Mouse (Mus musculus) limb, embryonic 14.5 days (tissue): Measurements from ENCODE around the gene Prdm16. TPM values are rescaled to one million over a fixed set of nuclear protein-coding genes. Genes with fewer than 3 reads are reported as not detected.
A peak's percentile ranks its signal among the peaks of the same experiment; 100 is the strongest.

Source experiments
- ATAC-seq: fragments of 200-750 bp; cut with Nextera tagmentation; 2 replicates; pipeline ENCODE4 v1.8.0; 2017; ENCODE audit warnings: low read depth, moderate number of reproducible peaks, moderate TSS enrichment; ENCODE audit not compliant: low FRiP score
- DNase-seq: peaks from one replicate; pipeline ENCODE4 v3.0.0-alpha.2; 2015; ENCODE audit warnings: low spot score
- H3K27ac ChIP-seq: fragments of 300-500 bp; sonication (generic); replicated peaks from 2 replicates; pipeline ENCODE4 v1.5.1; 2014; ENCODE audit warnings: low read depth, mild to moderate bottlenecking, low read length, moderate library complexity, mixed read lengths
- H3K27me3 ChIP-seq: fragments of 300-500 bp; sonication (generic); 2 replicates; pipeline ENCODE4 v1.6.1; 2014; ENCODE audit warnings: low read length, mixed read lengths; ENCODE audit not compliant: control insufficient read depth, insufficient read depth
- H3K36me3 ChIP-seq: fragments of 300-500 bp; sonication (generic); 2 replicates; pipeline ENCODE4 v1.6.1; 2014; ENCODE audit warnings: mild to moderate bottlenecking, low read length, moderate library complexity, mixed read lengths; ENCODE audit not compliant: control insufficient read depth, insufficient read depth
- H3K4me1 ChIP-seq: fragments of 300-500 bp; sonication (generic); 2 replicates; pipeline ENCODE4 v1.6.1; 2014; ENCODE audit warnings: antibody characterized with exemption, low read length, mixed read lengths; ENCODE audit not compliant: control insufficient read depth, insufficient read depth
- H3K4me2 ChIP-seq: fragments of 300-500 bp; sonication (generic); replicated peaks from 2 replicates; pipeline ENCODE4 v1.6.1; 2014; ENCODE audit warnings: low read depth, mild to moderate bottlenecking, low read length, moderate library complexity; ENCODE audit not compliant: severe bottlenecking
- H3K4me3 ChIP-seq: fragments of 300-500 bp; sonication (generic); replicated peaks from 2 replicates; pipeline ENCODE4 v1.5.1; 2014; ENCODE audit warnings: low read length
- H3K9ac ChIP-seq: fragments of 300-500 bp; sonication (generic); 2 replicates; pipeline ENCODE4 v1.6.1; 2014; ENCODE audit warnings: mild to moderate bottlenecking, low read depth, low read length, moderate library complexity; ENCODE audit not compliant: severe bottlenecking
- H3K9me3 ChIP-seq: fragments of 300-500 bp; sonication (generic); 2 replicates; pipeline ENCODE4 v1.6.1; 2016; ENCODE audit warnings: low read length; ENCODE audit not compliant: control insufficient read depth
- POLR2A ChIP-seq: fragments of 200-500 bp; IDR thresholded peaks from 2 replicates; pipeline ENCODE4 v1.8.0; 2012; ENCODE audit warnings: inconsistent platforms, mild to moderate bottlenecking, moderate library complexity, borderline replicate concordance; ENCODE audit not compliant: insufficient read depth, insufficient read length; ENCODE audit errors: extremely low read depth
- WGBS: fragments of 180-500 bp; shearing (Covaris S2); extraction: QIAGEN DNeasy Blood & Tissue Kit; methylation state at CpG from one replicate; pipeline ENCODE4 v1.1.7; 2014; 5-methylcytosine and 5-hydroxymethylcytosine counted together
- polyA plus RNA-seq, 2 experiments: library from polyadenylated mRNA; depleted of rRNA in 1 of 2; stranded (reverse) in 1 of 2; unstranded in 1 of 2; fragments of >200 nt; fragmentation: Nextera tagmentation in 1 of 2; extraction: Ambion mirVana in 1 of 2; gene quantifications; 2 replicates each; pipeline versions ENCODE4 v1.2.1 to v1.2.3; 2012 to 2014

Prdm16 gene
- polyA plus RNA-seq, 2 experiments: 11.7 to 25.6 TPM

DNA sequence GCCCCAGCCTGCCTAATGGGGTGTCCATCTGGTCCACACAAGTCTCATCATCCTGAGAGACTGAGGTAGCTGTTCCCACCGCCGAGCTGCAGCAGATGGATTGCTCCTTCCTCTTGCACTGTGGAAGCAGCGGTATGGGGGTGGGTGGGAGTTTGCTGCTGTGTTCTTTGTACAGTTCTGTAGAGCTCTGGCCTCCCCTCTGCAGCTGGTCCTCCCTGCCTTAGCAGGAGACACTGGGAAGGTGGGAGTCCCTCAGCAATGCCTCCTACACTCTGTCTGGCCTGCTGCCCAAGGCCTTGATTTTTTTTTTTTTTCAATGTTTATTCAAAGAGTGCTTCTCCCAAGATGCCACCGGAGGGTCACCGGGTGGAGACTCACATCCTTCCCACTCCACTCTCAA is 235.3 kb downstream of the Prdm16 start:
- H3K27ac ChIP-seq: no peak overlapping the region
- no peaks in the 10 kb centered on the region for H3K36me3 ChIP-seq
- no peak for TF ChIP-seq POLR2A
- ATAC-seq: 0 out of 2 replicates have a peak, but pooled peaks have one; percentile 32
- no peaks in the 10 kb centered on the region for H3K9me3 ChIP-seq
- no peaks in the 10 kb centered on the region for H3K27me3 ChIP-seq
- H3K9ac ChIP-seq: no peak overlapping the region
- no peak for DNase-seq
- WGBS: 80% methylated on average over 5 of the region's 5 CpGs
- no peak overlapping the region for H3K4me2 ChIP-seq
- peaks cover 33% of the 10 kb centered on the region for H3K4me1 ChIP-seq
- H3K4me3 ChIP-seq: no peak overlapping the region

DNA sequence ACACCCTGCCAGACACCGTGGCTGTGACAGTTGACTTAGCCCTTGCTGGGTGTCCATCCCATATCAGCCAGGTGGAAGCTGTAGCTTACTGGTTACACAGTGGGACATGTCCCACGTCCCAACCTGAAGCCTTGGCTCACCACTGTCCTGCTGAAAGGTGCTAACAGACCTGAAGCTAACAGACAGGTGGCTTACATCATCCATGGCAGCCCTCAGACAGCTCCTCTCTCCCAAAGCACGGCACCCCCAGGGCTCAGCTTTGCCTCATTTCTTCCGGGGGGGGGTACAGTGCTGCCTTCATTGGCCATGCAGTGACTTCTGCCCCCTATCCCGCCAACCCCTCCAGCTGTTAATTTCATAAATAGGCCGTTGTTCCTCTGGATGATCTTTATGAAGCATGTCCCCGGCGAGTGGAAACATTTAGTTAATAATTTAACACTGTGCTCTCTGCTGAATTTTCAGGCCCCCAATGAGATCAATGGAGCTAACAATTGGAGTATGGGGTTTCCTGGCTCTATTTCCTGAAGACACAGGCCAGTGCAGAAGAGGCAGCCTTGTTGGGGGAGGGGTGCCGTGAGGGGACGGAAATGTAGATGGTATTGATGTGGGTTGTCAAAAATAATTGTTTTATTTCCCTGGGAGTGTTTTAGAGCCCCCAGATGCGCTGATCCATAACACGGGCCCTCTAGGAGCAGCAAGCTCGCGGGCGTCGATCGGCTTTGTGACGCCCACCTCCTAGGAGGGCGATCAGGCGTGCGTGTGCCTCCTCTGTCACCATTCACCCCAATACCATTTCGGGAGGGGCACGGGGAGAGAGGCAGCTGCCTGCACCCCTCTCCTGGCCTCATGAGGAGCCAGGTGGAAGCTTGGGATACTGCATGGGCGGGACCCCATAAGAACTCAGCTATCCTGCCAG is 236.2 kb downstream of the Prdm16 start:
- TF ChIP-seq POLR2A: no peak
- H3K27ac ChIP-seq: no peak overlapping the region
- 84% methylated on average over 24 of the region's 24 CpGs for WGBS
- DNase-seq: no peak
- H3K9ac ChIP-seq: no peak overlapping the region
- H3K9me3 ChIP-seq: no peaks in the 10 kb centered on the region
- H3K27me3 ChIP-seq: no peaks in the 10 kb centered on the region
- H3K4me2 ChIP-seq: no peak overlapping the region
- H3K36me3 ChIP-seq: no peaks in the 10 kb centered on the region
- ATAC-seq: no peak
- H3K4me3 ChIP-seq: no peak overlapping the region
- peaks cover 33% of the 10 kb centered on the region for H3K4me1 ChIP-seq

DNA sequence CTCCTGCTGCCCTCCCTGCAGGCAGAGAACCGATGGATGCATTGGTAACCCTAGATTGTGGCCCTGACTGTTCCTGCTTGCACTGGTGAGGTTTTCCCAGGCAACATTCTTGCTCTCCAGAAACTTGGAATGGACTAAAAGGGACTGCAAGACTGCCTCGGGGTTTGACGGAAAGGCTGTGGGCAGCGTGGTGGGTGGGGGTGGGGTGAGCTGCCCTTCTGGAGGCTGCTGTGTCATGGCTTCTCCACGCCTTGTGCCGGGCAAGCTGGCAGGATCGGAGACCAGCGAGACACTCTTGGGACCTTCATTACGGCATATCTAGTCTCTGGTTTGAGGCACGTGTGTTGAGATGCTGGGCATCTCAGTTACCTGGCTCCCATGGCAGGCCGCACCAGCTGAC is 237.0 kb downstream of the Prdm16 start:
- Histone ChIP-seq H3K4me2 (no peak overlapping the region), H3K27ac (no peak overlapping the region), H3K36me3 (no peaks in the 10 kb centered on the region), H3K27me3 (no peaks in the 10 kb centered on the region), H3K9me3 (no peaks in the 10 kb centered on the region), H3K4me3 (no peak overlapping the region), H3K9ac (no peak overlapping the region), H3K4me1 (peaks cover 33% of the 10 kb centered on the region)
- 85% methylated on average over 11 of the region's 11 CpGs for WGBS
- TF ChIP-seq POLR2A: no peak
- ATAC-seq (no peak), DNase-seq (no peak)

DNA sequence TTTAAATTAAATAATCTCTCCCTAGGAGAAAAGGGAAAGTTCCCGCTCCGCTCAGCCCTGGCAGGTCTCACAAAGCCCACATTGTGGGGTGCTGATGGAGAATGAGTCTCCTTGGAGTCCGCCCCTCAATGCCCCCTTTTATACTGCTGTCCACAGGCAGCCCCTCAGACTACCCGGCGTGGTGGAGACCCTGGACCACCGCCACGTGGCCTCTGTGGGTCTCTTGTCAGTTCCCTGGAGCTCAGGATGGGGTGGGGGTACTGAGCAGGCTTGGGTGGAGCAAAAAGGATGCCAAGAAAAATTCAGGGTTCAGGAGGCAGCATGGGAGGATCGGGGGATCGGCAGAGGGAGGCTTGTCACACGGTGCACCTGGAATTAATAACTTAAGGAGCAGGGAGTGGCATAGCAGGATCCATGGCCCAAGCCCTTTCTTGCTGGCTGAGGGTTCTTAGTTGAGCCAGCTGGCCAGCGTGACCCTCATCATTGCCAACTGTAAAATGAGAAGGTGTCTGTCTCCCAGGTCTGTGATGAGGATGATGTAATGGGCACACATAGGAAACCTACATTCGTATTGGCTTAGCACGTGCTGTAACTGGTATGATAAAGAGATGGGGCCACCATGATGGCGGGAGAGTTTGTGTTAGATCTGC is 239.9 kb downstream of the Prdm16 start:
- no peak overlapping the region for H3K9ac ChIP-seq
- H3K27ac ChIP-seq: peak overlapping the region; percentile 55; the same call in 1 of the 2 replicates
- no peak overlapping the region for H3K4me3 ChIP-seq
- H3K27me3 ChIP-seq: no peaks in the 10 kb centered on the region
- ATAC-seq (peak; percentile 34; the same call in 1 of the 2 replicates), DNase-seq (peak; percentile 38)
- H3K4me2 ChIP-seq: no peak overlapping the region
- peaks cover 47% of the 10 kb centered on the region for H3K4me1 ChIP-seq
- WGBS: 58% methylated on average over 14 of the region's 14 CpGs
- no peak for TF ChIP-seq POLR2A
- no peaks in the 10 kb centered on the region for H3K9me3 ChIP-seq
- H3K36me3 ChIP-seq: no peaks in the 10 kb centered on the region

DNA sequence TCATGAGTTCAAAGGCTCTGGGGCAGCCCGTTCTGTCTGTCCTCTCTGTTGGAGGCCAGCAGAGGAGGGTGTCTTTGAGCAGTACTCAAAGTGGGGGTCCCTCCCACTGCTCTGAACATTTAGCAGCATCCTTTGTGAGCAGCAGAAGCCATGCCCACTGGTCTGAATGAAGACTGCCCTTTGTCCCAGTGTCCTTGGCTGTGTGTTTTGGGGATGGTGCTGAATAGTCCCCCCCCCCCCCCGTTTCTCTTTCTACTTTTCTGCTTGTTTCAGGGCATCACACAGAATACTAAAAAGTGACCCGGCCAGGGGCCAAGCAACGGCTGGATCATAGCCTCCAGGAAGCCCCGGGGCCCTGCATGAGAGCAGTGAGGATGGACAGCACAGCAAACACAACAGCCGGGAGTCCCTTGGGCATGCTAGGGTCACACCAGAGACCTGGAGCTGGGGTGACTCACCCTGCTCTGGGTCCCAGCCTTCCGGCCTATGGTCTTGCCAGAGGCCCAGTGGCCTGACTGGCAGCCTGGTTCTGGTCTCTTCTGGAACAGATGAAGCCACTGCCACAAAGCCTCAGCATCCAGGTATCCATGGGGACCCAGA is 242.4 kb downstream of the Prdm16 start:
- DNase-seq: no peak
- Histone ChIP-seq H3K9ac (no peak overlapping the region), H3K36me3 (no peaks in the 10 kb centered on the region), H3K9me3 (no peaks in the 10 kb centered on the region), H3K27ac (no peak overlapping the region), H3K4me1 (peaks cover 53% of the 10 kb centered on the region), H3K4me3 (no peak overlapping the region), H3K4me2 (no peak overlapping the region), H3K27me3 (no peaks in the 10 kb centered on the region)
- no peak for TF ChIP-seq POLR2A
- no peak for ATAC-seq
- WGBS: 60% methylated on average over 7 of the region's 7 CpGs
